Mouse (Mus musculus) CD8-positive naive resting alpha-beta T cell, adult 2 months (primary cell): Measurements from ENCODE around the gene Syn3.

Experiments used
- DNase-seq, 2 experiments: peaks; one replicate each; pipeline ENCODE4 v3.0.0; 2022; ENCODE audit warnings: low read depth in 2 of 2, low spot score in 2 of 2

Gene Syn3

DNA sequence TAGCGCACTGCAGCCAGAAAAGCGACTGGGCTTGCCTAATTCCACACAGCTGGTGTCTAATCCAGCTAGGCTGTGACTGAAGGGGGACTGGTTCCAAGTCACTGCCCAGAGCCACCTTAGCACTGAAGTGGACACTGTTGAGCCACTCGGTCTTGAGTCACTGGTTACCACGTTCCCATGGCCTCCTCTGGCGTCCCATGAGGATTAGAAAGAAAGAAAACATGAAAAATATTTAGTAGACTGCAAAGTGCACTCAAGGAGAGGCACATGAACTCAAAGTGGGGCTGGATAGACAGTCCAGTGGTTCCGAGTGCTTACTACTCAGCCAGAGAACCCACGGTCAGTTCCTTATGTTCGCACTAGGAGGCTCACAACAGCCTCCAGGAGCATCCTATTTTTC lies 217.5 kb downstream of the Syn3 start:
- DNase-seq, result no peak

DNA sequence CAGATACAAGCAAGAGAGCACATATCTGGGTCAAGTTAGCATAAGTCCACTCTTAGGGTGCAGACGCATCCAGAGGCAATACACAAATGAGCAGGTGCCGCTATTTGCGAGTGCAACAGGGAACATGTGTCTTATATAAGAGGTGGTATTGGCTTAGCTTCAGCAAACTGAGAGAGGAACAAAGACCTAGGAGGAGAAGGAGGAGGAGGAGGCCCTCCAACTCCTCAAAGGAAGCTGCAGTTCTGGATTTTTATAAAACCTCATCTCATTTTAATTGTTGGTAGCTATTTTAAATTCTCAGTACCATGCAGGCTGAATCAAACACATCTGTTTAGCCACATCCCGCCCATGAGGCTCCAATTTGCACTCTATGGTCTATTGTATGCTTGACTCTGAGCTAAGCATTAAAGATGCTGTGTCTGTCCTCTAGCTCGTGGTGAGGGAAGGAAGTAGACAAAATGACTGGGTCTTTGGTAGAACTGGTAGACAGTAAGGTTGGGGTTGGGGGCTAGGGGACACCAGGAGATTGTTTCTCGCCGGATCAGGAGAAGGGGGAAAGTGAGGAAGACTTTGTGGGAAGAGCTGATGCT lies 219.0 kb downstream of the Syn3 start:
- DNase-seq, result no peak

DNA sequence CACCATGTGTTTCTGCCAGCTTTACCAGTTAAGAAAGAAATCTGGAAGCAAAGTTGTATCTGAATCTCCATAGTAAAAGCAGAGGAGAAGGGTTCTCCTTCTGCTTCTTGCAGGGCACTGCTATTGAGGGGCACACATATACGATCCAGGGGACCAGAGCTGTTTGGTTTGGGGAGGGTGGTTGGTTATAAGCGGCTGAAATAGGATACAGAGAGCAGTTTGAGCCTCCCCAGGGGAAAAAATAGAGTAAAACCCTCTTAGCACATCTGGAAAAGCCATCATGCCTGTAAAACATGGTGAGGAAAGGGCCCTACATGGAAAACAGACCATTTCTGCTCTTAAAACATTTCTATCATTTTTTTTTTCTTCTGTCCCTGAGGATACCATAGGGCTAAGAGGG lies 220.2 kb downstream of the Syn3 start:
- no peak for DNase-seq

DNA sequence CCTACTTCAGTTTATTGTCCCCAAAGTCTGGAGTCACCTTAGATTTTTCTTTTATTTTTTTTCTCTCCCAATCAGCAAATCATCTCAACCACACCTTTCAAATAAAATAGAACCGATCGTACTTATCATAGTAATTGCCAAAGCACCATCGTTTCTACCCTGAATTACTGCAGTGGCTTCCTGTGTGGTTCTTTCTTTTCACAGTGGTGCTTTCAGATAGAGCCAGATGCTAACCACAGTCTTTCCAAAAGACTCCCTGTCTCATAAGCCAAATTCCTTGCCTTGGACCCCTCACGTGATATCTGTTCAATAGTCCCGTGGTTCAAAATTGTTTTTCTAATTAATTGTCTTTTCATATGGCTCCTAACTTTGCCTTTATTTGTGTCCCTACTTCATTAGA lies 221.4 kb downstream of the Syn3 start:
- no peak for DNase-seq

DNA sequence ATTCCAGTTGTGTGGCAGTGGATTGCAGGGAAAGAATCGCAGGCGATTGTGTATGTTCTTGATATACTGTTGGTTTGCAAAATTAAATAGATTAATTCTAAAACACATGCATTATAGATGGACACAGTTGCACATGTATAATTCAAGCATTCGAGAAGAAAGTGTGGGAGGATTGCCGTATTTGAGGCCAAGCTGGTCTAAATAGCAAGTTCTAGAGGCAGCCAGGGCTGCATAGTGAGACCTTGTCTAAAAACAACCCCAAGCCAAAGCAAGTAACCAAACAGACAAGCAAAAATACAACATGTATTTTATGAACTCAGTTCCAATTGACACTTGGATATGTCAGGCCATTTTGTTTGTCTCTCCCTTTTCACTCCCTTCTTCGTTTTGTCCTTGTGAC lies 223.1 kb downstream of the Syn3 start:
- DNase-seq, result no peak

DNA sequence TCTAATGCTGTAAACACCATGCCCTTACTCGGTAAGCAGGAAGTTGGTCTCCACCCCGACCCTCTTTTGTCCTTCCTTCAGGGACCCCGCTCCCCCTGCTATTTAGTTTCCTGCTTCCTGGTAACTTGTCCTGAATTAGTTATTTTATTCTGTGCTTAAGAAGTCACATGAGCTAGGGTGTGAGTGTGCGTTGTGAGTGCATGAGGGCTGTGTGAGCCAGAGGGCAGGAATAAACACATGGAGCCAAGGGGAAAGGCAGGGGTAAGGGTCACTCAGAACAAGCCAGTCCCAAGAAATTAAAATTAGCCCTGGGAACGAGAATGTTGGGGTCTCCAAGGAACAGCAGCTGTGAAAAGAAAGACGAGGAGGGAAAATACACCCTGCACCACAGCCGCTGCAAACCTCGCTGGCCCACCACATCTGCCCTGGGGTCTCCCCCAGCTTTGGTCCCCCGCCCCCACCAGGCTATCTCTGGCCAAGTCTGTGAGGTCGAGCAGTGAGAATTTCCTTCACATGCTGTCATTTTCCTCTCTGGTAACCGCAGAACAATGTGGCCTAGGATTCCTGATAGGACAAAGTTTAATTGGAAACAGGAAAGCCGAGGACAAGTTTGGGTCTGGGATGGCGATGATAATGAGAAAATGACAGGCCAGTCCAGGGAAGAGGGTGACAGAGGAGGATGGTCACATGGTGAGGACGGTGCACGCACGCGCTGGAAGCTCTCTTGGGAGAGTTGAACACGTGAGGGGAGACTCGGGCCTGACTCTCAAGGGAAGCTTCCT lies 225.1 kb downstream of the Syn3 start:
- no peak for DNase-seq

DNA sequence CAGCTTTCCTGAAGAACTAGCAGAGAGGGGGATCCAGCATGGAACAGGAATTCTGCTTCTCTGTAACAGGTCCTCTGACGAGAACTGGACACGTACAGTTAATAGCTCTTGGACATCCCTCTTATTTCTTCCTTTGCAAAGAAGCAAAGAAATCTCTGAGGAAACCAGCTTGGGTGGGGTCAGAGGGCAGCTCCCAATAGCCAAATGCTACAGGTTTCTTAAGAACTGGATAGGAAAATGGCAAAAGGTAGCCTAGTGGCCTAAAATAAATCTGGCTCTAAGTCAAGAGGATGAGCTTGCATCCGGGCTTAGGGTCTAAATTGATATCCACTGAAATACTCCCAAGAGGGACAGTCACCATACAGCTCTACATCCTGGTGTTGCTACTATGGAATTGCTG lies 225.9 kb downstream of the Syn3 start:
- no peak for DNase-seq

DNA sequence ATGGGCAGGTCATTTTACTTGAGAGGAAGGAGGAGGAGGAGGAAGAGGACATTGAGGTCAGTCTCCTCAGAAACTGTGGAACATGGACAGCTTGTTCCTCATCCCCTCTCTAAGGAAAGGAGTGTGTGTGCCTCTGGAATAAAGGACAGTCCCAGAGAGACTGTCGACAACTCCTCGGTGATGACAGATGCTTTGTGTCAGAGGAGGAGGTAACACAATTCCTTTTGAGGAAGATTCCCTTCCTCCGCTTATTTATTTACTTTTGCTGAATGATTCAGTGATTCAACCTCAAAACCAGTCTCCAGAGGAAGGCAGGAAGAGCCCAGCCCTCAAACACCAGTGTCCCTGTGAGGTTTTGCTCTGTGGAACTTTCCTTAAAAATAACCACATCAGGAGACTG lies 228.4 kb downstream of the Syn3 start:
- DNase-seq, result no peak

DNA sequence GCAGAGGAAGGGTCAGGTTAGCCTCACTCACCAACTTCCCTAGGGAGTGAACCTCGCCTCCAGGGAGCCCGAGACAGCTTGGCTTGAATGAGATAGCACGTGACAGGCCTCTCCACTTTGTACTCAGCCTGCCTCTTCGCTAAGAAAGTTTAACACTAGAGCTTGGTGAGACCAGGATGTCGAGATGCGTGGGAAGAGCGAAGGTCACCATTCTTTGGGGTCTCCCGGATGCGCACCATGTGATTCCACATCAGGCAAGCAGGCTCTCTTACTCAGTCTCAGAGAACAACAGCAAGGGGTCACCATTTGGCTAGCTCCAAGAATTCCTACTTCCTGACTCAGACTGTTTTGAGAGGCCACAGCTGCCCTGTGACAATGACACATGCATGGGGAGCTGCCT lies 234.1 kb downstream of the Syn3 start:
- DNase-seq, result no peak

DNA sequence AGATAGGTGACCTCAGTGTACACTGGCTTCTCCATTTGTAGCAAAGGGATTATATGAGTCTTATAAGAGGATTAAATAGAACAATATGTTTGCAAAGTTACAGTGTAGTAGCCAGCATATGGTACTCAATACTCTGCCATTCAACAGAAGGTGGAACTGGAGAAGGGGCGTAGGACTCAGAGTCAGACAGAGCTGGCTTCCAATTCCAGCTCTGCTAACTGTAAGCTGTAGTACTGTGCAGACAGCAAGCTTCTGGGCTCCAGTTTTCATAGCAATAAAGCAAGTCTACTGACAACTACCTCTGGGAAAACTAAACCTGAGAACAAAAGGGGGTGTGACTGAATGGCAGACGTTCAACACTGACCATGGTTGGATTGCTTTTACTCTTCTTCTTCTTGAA lies 237.0 kb downstream of the Syn3 start:
- DNase-seq, result no peak

DNA sequence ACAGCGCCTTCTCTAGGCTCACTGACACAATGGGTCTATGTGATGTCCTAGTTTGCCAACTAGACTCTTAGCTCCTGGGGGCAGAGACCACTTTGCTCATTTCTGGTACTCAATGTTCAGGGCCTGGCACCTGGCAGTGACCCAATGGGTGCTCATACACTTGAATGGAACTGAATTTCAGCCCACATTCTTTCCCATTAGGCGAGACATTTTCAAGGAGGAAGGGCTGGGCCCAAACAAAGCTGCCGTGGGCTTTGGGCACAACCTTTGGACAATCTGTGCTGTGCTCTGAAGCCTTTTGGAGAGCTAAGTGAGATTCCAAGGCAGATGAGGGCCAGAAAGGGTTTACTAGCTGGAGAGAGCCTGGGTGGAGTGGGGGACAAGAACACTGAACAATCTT lies 239.7 kb downstream of the Syn3 start:
- DNase-seq, result no peak

DNA sequence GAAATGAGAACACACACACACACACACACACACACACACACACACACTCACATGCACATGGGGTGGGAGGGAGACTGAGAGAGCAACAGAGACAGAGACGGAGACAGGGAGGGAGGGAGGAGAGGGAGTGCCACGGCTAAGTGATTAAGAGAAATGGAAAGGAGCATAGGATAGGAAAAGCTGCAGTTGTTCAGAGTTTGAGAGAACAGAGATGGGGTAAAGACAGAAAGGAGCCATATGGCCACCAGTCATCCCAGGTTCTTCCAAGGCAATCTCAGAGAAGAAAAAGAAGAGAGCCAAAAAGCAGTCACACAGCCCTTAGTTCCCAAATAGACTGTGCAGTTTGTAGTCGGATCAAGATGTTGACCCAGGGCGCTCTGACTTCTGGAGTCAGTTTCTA lies 240.7 kb downstream of the Syn3 start:
- no peak for DNase-seq

DNA sequence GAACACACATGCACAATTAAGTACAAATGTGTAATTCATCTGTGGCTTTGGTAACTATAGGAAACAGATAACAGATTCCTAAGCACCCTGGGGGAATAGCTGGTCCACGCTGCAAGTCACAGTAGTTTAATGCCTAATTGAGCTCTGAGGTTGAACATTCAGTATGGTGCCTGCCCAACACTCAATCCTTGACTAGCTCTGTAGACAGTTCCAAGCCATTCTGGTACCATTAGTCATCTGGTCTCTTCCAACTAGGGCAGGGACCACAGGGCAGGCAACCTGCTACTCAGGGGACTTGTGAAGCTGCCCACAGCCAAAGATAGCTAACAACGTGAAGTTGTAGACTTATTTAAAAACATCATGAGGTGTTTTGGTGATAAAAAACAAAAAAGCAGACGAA lies 241.7 kb downstream of the Syn3 start:
- DNase-seq, result no peak

DNA sequence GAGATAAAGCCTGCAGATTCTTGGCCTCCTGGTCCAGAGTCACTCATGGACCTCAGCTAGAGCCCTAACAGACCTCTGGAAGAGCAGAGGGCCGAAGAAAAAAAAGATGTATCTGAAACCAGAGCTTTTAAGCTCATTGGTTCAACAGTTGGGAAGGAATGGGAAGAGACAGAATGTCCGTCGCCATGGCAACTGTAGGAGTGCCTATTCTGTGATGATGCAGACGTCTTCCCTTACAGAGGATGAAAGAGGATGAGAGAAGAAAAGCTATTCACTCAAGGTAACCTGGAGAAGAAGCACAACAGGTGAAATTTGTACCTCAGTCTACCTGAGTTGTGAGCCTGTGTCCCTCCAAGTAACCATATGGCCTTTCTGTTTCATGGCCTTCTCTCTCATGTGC lies 242.5 kb downstream of the Syn3 start:
- DNase-seq, result no peak

DNA sequence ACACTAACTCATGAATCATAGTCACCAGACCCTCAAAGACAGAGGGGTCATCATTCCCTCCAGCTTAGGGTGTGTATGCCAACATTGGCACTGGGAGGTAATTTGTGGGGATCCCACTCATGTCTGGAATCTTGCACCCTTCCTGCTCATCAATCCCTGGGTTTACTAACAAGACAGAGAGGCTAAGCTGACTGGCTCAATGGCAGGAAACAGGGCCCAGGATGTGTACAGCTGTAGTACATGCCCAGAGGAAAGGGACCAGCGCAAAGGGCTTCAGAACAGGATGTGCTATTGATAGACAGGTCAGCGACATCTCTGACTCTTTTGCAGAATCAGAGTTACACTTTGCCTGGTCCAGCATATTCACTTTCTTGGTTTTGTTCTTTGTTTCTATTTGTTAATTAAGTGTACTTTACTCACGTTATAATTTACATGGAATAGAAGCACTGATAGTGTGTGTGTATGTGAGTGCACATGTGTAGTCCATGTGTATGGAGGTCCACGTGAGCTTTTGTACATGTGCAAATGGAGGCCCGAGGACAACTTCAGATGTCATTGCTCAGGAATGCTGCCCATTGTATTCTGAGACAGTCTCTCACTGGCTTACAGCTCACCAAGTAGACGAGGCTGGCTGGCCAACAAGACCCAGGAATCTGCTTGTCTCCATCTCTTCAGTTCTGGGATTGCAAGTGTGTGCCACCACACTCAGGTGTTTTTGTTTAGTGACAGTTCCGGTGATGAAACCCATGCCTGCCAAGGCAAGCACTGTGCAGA lies 248.4 kb downstream of the Syn3 start:
- DNase-seq, result no peak

DNA sequence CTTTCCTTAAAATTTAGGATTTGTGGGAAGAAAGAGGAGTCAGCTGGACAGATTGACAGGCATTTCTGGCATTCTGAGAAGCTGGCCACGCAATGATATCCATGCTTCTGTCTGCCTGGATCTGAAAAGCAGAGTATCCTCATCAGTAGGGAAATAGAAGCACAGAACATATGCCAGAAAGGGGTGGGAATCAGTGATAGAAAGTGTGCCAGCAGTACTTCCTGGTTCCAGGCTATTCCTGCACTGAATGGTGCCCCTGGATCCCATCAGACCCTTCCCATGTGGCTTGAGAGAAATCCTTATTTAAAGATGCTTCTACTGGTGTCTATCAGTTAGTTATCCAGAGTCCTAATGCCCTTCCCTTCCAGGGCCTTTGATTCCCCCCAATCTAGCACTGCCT lies 249.4 kb downstream of the Syn3 start:
- no peak for DNase-seq

DNA sequence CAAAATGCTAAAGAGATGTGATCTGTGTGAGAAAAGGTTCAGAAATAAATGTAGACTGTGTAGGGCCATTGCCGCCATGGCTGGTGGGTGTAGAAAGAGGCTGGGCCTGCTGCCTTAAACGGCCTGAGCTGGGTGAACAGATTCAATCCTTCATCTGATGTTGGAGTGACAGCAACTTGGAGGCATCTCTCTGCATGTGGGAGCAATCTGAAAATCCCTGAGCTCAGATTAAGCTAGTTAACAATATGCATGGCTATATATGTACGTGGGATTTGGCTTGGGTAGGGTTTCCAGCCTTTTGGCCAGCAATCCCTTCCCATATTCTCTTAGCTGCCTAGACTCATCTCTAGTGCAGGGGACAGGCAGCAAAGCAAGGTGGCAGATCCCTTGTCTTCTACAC lies 249.9 kb downstream of the Syn3 start:
- no peak for DNase-seq

DNA sequence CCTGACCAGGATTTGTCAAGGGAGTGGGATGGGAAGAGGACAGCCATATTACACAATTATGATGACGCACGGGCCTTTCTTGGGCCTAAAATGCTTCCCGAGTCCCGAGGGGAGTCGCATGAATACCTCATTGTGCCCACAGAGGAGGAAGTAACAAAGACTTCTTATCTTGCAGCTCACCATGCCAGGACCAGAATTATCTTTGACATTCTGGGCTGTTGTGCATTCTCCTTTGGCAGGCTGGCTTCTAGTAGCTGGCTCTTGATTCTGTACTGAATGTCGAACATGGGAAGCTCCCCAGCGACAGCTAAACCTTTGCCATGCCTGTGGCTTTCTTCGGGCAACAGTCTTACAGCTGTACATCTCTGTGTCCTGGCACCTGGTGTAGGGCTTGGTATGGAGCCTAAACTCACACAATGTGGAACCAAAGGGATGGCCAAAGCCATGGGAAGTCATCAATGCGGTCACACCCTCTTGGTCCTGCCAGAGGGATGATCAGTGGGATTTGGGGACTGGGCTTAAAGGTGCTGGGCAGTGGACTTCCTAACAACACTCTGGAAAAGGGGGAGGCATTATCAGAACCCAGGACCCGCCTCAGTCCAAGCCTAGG lies 250.5 kb downstream of the Syn3 start:
- no peak for DNase-seq

DNA sequence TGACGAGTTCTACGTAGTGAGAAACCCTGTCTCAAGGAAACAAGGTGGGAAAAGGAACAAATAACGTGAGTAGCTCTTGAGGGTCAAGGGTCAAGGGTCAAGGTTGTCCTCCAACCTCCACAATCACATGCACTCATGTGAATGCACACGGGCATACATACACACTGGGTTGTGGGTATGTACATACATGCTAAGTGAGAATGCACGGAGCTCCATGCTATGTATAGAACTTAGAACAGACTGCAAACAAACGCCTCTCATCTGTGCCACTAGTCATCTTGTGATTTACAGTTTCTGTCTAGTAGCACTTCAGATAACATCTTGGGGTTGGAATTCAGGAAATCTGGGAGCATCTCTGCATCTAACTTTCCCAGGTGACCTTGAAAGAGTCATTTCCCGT lies 253.3 kb downstream of the Syn3 start:
- DNase-seq, result no peak

DNA sequence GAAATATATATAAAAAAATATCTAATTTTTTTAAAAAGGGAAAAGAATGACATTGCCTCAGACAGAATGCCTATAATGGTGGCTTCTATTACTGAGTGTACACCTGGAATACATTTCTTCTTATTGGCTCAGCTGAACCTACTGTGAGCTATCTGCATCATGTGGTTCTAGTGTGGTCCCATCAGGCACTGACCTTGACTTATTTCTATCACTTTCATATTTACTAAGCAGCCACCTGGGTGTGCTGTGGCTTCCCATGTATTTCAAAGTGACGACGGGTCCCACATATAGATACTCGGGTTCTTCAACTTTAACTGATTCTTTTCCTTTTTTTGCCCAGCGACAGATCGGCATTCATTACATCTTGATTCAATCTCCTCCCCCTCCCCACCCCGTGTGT lies 255.2 kb downstream of the Syn3 start:
- DNase-seq, result no peak

DNA sequence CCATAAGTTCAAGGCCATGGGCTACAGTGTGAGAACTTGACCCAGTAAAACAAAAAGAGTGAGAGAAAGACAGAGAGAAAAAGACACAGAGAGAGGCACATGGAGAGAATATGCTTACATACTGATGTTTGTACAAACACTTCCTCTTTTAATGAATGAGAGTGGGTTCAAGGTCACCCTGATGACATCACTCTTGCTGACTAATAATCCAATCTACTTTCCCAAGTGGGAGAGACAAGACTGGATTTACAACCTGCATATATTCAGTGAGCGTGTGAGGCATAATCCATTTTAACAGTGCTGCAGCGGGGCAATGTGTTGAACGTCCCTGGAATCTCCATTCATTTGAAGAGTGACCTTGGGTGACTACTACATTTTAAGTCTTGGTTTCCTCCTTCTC lies 256.0 kb downstream of the Syn3 start:
- DNase-seq, result no peak

DNA sequence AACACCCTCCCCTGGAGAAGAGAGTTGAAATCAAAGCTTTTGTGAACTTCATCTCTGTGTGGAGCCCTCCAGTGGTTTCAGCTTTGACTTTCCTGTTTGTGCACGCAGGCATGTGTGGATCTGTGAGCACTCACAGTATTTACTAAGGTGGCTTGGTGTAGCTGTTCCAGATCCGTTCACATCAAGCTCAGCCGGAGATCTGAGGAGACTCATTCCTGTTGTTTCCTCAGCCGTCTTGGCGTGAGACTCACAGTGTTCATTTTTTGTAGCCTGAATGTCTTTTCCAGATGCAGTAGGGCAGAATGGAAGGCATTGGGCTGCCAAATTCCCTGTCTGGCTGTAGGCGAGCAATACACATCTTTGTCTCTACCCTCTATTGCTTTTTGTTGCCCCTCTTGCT lies 268.7 kb downstream of the Syn3 start:
- DNase-seq, result no peak
